Comparison of ENCODE assay signal across 8 mouse cellular contexts in the genomic region with DNA sequence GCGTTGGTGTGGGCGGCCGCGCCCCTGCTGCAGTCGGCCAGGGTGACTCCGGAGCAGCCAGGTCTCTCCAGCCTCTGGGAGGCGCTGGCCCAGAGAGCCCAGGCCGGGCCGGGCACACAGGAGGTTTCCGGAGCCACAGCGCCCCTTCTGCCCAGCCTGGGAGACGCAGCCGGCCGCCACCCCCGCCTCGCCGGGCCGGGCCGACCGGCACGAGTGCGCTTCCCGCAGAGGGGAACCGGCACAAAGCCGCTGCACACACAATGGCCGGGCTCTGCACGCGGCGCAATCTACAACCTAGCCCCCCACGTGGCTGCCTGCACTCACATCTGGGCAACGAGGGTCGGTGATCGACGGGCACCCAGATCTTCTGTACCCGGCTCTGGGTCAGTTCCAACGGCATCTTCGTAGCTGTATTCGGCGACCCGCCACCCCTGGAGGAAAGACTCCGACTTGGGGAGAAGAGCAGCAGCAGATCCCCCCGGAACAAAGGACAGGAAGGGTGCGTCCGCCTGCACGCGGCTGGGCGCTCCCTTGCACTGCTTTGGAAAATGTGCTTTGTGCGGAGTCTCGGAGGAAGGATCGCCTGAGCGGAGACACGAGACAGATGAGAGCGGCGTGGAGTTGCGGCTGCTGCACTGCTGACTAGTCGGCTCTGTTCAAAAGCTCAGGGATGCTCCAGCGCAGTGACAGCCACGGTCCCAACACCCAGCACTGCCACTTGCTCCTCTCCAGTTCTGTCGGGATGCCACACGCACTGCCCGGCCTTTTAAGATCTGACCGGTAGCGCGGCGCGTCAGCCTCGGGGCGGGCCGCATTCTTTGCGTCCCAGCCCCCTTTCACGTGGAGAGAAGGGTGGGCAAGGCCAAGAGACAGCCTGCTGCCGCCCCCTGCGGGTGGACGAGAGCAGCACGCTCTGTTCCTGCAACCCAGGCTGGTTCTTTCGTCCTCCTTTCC. TPM values are rescaled to one million over a fixed set of nuclear protein-coding genes. Genes with fewer than 3 reads are reported as not detected.
DNase-seq lines count a peak whose midpoint lies in the region; ATAC-seq and TF ChIP-seq lines count a peak whose summit lies in the region.

No protein-coding gene starts in this region.

- H3K36me3 ChIP-seq in E14TG2a.4 (ENCODE audit: insufficient read depth, low read length): peaks cover 34% of the 10 kb centered on the region
- peaks cover 11% of the 10 kb centered on the region; the same call in 1 of the 2 replicates for H3K36me3 ChIP-seq in forebrain, embryonic 13.5 days (ENCODE audit: poor library complexity, severe bottlenecking)
- no peaks in the 10 kb centered on the region for H3K36me3 ChIP-seq in liver, embryonic 15.5 days (replicated peaks)
- no peaks in the 10 kb centered on the region for H3K36me3 ChIP-seq in neural tube, embryonic 11.5 days (ENCODE audit: control insufficient read depth, insufficient read depth, low read length)
- 0 out of 2 replicates have a peak, but pooled peaks cover 3% of the 10 kb centered on the region for H3K36me3 ChIP-seq in stomach, embryonic 16.5 days (ENCODE audit: control insufficient read depth, insufficient read depth, low read length)

- peak overlapping the region; percentile 86 for H3K4me3 ChIP-seq in E14TG2a.4 (replicated peaks; ENCODE audit: low read length)
- peak overlapping the region; percentile 64 for H3K4me3 ChIP-seq in forebrain, embryonic 13.5 days
- peak overlapping the region; percentile 57 for H3K4me3 ChIP-seq in liver, embryonic 15.5 days (replicated peaks)
- H3K4me3 ChIP-seq in neural tube, embryonic 11.5 days (ENCODE audit: low read depth, low read length): peak overlapping the region; percentile 64
- H3K4me3 ChIP-seq in stomach, embryonic 16.5 days (replicated peaks; ENCODE audit: low read length): peak overlapping the region; percentile 72

- peaks cover 34% of the 10 kb centered on the region for H3K27me3 ChIP-seq in E14TG2a.4 (ENCODE audit: insufficient read depth, low read length)
- H3K27me3 ChIP-seq in forebrain, embryonic 13.5 days: peaks cover 16% of the 10 kb centered on the region
- peaks cover 46% of the 10 kb centered on the region for H3K27me3 ChIP-seq in liver, embryonic 15.5 days
- 0 out of 2 replicates have a peak, but pooled peaks cover 4% of the 10 kb centered on the region for H3K27me3 ChIP-seq in neural tube, embryonic 11.5 days (ENCODE audit: control insufficient read depth, insufficient read depth, low read length)
- no peaks in the 10 kb centered on the region for H3K27me3 ChIP-seq in stomach, embryonic 16.5 days (ENCODE audit: control insufficient read depth, insufficient read depth, low read length)

- peak overlapping the region; percentile 76 for H3K9ac ChIP-seq in forebrain, embryonic 13.5 days
- H3K9ac ChIP-seq in liver, embryonic 15.5 days: peak overlapping the region; percentile 35
- H3K9ac ChIP-seq in neural tube, embryonic 11.5 days (ENCODE audit: low read length): peak overlapping the region; percentile 89
- peak overlapping the region; percentile 86 for H3K9ac ChIP-seq in stomach, embryonic 16.5 days (ENCODE audit: low read length)

- peak; percentile 94 for DNase-seq in heart, postnatal 10 days
- peak; percentile 94 to 95 for DNase-seq in kidney, postnatal 4 days
- peak; percentile 93 for DNase-seq in neural tube, embryonic 11.5 days (ENCODE audit: low spot score)

- H3K4me2 ChIP-seq in forebrain, embryonic 13.5 days: peak overlapping the region; percentile 79
- peak overlapping the region; percentile 74 for H3K4me2 ChIP-seq in liver, embryonic 15.5 days
- H3K4me2 ChIP-seq in neural tube, embryonic 11.5 days (ENCODE audit: low read depth): peak overlapping the region; percentile 86
- peak overlapping the region; percentile 98 for H3K4me2 ChIP-seq in stomach, embryonic 16.5 days (ENCODE audit: low read depth, low read length)

- peaks cover 56% of the 10 kb centered on the region for H3K4me1 ChIP-seq in E14TG2a.4 (replicated peaks; ENCODE audit: low read depth, low read length)
- H3K4me1 ChIP-seq in forebrain, embryonic 13.5 days: peaks cover 40% of the 10 kb centered on the region
- H3K4me1 ChIP-seq in liver, embryonic 15.5 days (replicated peaks): peaks cover 33% of the 10 kb centered on the region
- peaks cover 3% of the 10 kb centered on the region; the same call in 1 of the 2 replicates for H3K4me1 ChIP-seq in neural tube, embryonic 11.5 days (ENCODE audit: control insufficient read depth, insufficient read depth, low read length)
- peaks cover 16% of the 10 kb centered on the region for H3K4me1 ChIP-seq in stomach, embryonic 16.5 days (ENCODE audit: control insufficient read depth, insufficient read depth, low read length)

- H3K27ac ChIP-seq in forebrain, embryonic 13.5 days: peak overlapping the region; percentile 92
- H3K27ac ChIP-seq in liver, embryonic 15.5 days (replicated peaks): peak overlapping the region; percentile 57; the same call in 1 of the 2 replicates
- H3K27ac ChIP-seq in neural tube, embryonic 11.5 days (ENCODE audit: low read depth, low read length): peak overlapping the region; percentile 83
- peak overlapping the region; percentile 98 for H3K27ac ChIP-seq in stomach, embryonic 16.5 days (ENCODE audit: low read length)

- peak; percentile 81 for ATAC-seq in cerebellum, adult (ENCODE audit: insufficient number of reproducible peaks, low FRiP score, low TSS enrichment)
- ATAC-seq in forebrain, embryonic 13.5 days: peak; percentile 88
- peak; percentile 71 for ATAC-seq in liver, embryonic 15.5 days (ENCODE audit: insufficient read depth)
- ATAC-seq in neural tube, embryonic 11.5 days (ENCODE audit: insufficient read depth, low FRiP score, low TSS enrichment): peak; percentile 83
- peak; percentile 78 for ATAC-seq in stomach, embryonic 16.5 days (ENCODE audit: insufficient read depth, low FRiP score)

- TF ChIP-seq CTCF in E14TG2a.4 (conservative IDR thresholded peaks at IDR 0.05; ENCODE audit: low read length): peak; percentile 63

- no peaks in the 10 kb centered on the region for H3K9me3 ChIP-seq in E14TG2a.4 (ENCODE audit: low read length)
- no peaks in the 10 kb centered on the region for H3K9me3 ChIP-seq in forebrain, embryonic 13.5 days (replicated peaks)
- no peaks in the 10 kb centered on the region for H3K9me3 ChIP-seq in liver, embryonic 15.5 days (replicated peaks)
- H3K9me3 ChIP-seq in neural tube, embryonic 11.5 days (ENCODE audit: control insufficient read depth, low read length): no peaks in the 10 kb centered on the region
- no peaks in the 10 kb centered on the region for H3K9me3 ChIP-seq in stomach, embryonic 16.5 days (replicated peaks; ENCODE audit: control insufficient read depth, low read length)

- under 1% methylated on average over 76 of the region's 76 CpGs for WGBS in forebrain, embryonic 13.5 days
- WGBS in liver, embryonic 15.5 days (ENCODE audit: insufficient replicate concordance): under 1% methylated on average over 76 of the region's 76 CpGs
- under 1% methylated on average over 75 of the region's 76 CpGs for WGBS in neural tube, embryonic 11.5 days
- WGBS in stomach, embryonic 16.5 days: 0% methylated on average over 76 of the region's 76 CpGs

- intact Hi-C loops in heart, postnatal 10 days (cut with DNase I): loop anchor here (1.0 to 5.0 kb wide), 6 partner anchors 33 to 170 kb away; no protein-coding TSS in a partner anchor

RNA-seq across cellular contexts. Expression of a gene that starts 52.3 kb away (rescaled TPM):
- polyA plus RNA-seq in forebrain, embryonic 13.5 days (2015; fragmentation: Nextera tagmentation; extraction: Ambion mirVana): 21.5 and 21.7 TPM in 2 replicates
- total RNA-seq in heart, postnatal 10 days (2021): 10 to 100 TPM in 1 of 2 experiments, 1 to 10 TPM in 1; 9.9 to 17.4 TPM
- polyA plus RNA-seq in liver, embryonic 15.5 days (2015; fragmentation: Nextera tagmentation; extraction: Ambion mirVana): 4.6 and 5.8 TPM in 2 replicates
- 15.9 and 18.6 TPM in 2 replicates for polyA plus RNA-seq in neural tube, embryonic 11.5 days (2014; fragmentation: Nextera tagmentation; extraction: Ambion mirVana)
- 16.1 and 20.6 TPM in 2 replicates for polyA plus RNA-seq in stomach, embryonic 16.5 days (2015; fragmentation: Nextera tagmentation; extraction: Ambion mirVana)

Comparison
In these comparisons a context has a peak if more than half of its experiments do, and no peak if none do; other contexts are left out.
1. Peak in every context shown above with its lines: DNase-seq, ATAC-seq, H3K4me3 ChIP-seq and H3K27ac ChIP-seq.
2. H3K9ac ChIP-seq: peak in every context shown above with its lines; median percentile 89 in neural tube, embryonic 11.5 days; 86 in stomach, embryonic 16.5 days; 76 in forebrain, embryonic 13.5 days; 35 in liver, embryonic 15.5 days.